Mouse (Mus musculus) right cerebral cortex, postnatal 36 days (tissue): ENCODE data around the gene Scin.

Source experiments
- DNase-seq, 2 experiments: peaks; one replicate each; pipeline ENCODE4 v3.0.0; 2022; ENCODE audit warnings: low spot score in 2 of 2, mixed read lengths in 1 of 2

Gene Scin

DNA sequence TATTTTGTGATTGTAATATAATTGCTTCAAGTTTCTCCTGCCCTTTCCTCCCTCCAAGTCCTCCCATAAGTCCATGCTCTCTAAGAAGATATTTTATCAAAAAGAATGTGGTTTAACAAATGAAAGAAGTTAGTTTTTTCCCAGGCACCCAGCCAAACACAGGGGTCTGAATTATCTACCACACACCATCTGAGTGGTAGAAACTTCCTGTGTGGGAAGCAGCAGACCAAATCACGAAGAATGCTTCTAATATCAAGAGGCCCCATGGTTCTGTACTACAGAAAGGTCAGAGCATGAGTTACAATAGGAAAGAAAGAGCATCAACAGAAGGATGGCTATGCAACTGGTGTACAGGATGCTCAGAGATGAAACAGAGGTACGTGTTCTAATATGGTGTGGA is 25.9 kb downstream of the Scin start:
- no peak for DNase-seq

GRCm38 (mm10) chr12:40106874-40107273 is 27.2 kb downstream of the Scin start:
- no peak for DNase-seq

GRCm38 (mm10) chr12:40104750-40105149 is 29.3 kb downstream of the Scin start:
- DNase-seq = no peak

GRCm38 (mm10) chr12:40102359-40102758 is 31.7 kb downstream of the Scin start:
- no peak for DNase-seq

GRCm38 (mm10) chr12:40099407-40099806 is 34.6 kb downstream of the Scin start:
- no peak for DNase-seq

DNA sequence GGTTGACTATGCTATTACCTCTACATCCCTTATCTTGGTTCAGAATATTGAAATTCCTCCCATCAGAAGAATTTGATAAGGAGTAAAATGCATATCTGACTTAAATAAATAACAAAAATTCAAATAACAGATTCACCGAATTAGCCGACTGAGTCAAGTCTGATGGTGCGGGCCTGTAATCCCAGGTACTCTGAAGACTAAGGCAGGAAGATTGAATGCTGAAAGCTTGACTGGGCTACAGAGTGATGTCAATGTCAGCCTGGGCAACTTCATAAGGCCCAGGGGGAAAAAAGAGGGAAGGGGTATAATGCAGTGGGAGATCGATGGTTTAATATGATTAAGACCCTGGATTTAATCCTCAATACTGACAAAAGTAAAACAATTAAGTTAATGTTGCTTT is 36.6 kb downstream of the Scin start:
- DNase-seq = no peak

- no peak for DNase-seq
Measured at GRCm38 (mm10) chr12:40097023-40097422, 37.0 kb downstream of the Scin start.

- DNase-seq = no peak
Measured at GRCm38 (mm10) chr12:40096453-40096852, 37.6 kb downstream of the Scin start.

DNA sequence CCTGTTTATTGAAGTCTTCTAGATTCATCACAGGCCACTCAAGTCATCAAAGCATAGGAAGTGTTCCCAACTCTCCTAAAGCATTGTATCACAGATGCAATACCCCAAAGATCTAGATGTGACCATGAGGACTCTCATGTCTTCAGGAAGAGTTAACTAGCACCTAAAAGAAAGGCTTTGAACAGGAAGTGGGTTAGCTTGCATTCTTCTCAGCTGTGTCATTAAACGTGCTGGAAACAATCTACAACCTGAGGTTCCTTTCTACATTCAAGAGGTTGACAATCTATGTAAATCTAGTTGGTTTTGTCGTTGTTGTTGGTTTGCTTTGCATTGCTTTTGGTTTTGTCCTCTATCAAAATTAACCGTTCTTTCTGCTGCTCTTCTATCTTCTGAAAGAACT is 44.0 kb downstream of the Scin start:
- no peak for DNase-seq

DNA sequence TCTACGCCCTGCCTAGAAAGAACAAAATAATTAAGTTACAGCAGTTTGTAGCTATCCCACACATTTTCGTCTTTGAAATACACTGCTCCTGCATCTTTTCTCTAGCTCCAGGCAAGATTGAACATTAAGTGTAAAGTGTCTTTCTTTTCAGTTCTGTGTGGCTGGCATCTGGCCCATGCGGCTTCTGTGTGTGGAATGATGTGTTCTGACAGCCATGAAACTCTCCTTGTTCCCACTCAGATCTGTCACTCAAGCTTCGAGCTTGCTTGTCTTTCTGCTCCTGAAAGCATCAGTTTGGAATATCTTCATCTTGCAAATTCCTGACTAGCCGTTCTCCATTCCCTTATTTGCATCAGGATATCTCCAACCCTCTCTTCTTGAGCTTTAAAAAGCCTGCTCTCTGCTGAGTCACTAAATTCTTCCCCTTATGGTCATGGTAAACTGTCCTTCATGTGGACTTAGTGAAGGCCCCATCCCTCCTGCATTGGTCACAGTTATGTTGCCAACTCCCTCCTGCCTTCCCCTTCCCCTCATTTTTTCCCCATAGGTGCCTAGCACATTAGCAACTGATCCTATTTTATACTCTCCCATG is 48.2 kb downstream of the Scin start:
- DNase-seq = peak; percentile 24 to 34

DNA sequence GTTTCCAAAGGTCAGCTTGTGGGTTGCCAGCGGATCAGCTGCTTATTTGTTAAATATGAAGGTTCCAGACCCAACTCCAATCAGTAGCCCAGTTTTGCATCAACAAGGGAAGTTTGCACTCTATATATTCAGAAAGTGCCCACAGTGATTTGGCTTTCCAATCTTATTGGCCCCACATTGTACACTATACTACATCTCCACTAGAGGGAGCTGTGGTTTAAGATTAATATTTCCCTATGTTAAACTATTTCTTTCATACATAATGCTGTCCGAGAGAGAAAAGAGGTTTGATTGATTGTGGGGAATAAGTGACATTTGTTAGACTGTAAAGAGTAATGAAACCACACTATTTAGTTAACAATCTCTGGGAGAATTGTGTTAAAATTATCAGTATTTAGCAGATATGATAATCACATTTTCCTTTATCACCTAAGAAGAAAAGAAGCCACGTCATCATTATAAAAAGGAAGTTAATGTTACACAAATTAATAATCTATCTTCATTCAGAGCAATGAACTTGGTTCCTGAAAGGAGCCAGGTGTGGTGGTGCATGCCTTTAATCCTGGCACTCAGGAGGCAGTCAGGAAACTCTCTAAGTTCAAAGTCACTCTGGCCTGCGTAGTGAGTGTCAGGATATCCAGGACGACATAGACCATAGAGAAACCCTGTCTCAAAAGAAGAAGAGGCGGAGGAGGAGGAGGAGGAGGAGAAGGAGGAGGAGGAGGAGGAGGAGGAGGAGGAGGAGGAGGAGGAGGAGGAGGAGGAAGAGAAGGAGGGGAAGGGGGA is 51.4 kb downstream of the Scin start:
- DNase-seq = no peak

GRCm38 (mm10) chr12:40082048-40082447 is 52.0 kb downstream of the Scin start:
- DNase-seq = no peak

DNA sequence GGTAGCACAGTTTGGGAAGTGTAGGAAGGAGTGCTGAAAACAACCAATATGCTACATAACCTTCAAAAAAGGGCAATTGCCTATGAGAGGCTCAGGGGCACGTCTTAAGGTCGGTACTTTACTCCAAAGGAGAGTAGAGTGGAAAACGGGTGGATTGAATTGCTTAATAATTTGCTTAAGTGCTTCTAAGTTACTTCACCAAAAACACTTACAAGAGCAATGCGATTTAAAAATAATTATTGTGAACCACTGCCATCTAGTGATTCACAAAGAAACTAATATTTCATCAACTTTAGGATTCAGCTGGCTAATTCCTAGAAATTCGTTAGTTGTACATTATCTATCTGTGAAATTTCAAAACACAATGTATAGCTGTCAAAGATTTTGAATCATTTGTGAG is 60.4 kb downstream of the Scin start:
- DNase-seq = no peak

- no peak for DNase-seq
Measured at GRCm38 (mm10) chr12:40047024-40047423, 87.0 kb downstream of the Scin start.

DNA sequence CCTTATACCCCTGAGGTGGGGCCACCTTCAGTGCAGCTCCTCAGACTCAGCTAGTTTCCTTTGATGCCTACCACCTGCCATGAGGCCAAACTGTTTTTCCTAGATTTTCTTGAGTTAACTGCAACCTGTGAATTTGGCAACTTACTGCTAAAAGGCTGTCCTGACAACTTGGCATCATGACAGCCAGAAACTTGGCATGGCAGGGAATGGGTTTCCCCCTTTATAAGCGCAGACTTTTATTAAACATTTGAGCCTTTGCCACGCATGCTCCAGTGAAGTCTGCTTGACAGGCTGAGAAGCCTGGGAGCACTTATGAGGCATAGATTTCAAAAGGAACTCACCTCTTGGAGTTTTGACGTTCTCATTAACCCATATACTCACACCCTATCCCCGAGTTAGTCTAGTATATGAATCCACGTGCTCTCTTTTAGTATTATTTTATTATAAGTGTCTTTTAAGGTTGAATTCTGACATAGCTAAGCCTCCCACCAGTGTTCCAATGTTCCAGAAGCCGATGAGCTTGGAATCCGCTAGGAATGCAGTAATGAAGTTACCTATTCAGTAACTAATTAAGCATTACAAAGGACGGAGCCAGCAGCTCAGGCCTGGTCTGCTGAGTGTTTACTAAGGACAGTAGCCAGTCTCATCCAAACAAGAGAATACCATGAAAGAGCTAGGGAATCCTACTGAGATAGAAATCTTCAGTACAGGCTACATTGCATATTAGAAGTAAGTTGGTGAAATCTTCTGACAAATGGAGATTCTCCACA is 90.0 kb downstream of the Scin start:
- no peak for DNase-seq

GRCm38 (mm10) chr12:40040067-40040466 is 94.0 kb downstream of the Scin start:
- no peak for DNase-seq

DNA sequence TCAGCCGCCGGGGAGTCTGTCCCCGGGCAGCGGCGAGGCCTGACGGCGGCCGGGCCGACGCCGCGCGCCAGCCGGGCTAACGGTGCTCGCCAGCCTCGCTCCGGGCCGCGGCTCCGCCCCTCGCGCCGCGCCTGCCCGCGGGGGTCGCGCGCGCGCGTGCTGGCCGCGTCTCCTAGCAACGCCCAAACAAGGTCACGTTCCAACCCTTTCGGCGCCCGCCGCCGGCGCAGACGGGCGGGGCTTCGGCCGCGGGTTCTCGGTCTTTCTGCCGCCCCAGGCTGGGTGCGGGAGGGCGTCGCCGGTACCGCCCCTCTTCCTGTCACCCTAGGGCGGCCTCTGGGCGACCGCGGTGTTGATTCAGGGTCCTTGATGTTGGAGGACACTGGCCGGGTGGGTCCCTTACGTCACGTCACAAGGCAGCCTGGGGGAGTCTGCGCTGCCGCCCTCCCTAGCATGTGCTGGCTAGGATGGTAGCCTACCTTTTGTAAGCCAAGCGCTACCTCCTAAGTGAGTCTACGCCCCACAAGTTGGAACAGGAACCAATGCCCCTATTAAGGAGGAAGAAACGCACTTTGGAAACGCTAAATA is 96.1 kb downstream of the Scin start, which contains the start of gene Arl4a:
TSS of gene Arl4a (minus strand) at position 150 of the 588 bp plus-strand sequence.
- DNase-seq = peak; percentile 82 to 83

- peak; percentile 97 for DNase-seq
Measured at GRCm38 (mm10) chr12:40037226-40037813, 96.7 kb downstream of the Scin start.

DNA sequence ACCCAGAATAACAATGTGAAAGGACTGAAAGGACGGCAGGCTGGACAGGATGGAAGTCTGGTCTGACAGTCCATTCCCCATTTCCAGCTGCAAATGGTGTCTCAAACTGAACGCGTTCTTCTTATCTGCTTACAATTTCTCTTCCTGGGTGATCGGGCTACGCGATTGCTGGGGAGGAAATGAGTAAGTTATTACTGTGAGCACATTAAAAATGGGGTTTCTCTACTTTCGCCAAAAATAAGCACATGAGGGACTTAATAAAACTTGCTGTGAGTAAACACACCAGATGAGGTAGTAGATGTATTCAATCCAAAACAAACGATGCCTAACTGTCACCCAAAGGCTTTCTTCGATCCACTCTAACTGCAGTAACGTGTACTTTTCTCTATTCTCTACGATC is 97.4 kb downstream of the Scin start:
- no peak for DNase-seq

- no peak for DNase-seq
Measured at GRCm38 (mm10) chr12:40035506-40035905, 98.5 kb downstream of the Scin start.

- DNase-seq = no peak
Measured at GRCm38 (mm10) chr12:40029201-40029600, 104.8 kb downstream of the Scin start.

DNA sequence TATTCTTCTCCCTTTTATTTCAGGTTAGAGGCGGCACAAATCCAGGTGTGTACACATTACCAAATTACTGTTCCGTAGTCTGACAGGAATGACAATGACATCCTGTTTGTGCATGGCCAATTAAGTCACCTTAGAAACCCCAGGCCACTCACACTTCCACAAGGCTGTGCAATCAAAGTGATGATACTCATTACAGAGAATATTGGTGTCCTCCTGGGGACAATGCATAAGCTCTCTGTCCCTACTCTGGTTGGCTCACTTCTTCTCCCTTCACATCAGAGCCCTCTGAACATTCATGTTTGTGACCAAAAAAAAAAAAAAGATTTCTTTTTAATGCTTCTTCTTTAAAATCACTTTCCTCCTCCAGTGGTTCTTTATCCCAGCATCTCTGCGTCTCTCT is 106.2 kb downstream of the Scin start:
- DNase-seq = no peak
